Mouse (Mus musculus) mouse trophoblast stem cell (cell line): Measurements from ENCODE around the gene Gm45753.
"Not testable (repeated sequence)": the region's sequence is repeated elsewhere in the genome, so short reads cannot be mapped to it uniquely, and the experiment has no call there.

Experiments used
- in situ Hi-C, 2 experiments: fragments of 300-500 bp; cut with MseI, MboI; formaldehyde crosslinking; loops; 2 replicates in 1 of 2; 3 replicates in 1 of 2; pipeline ENCODE4 v1.15.1; 2025

Gm45753 gene

GRCm38 (mm10) chr8:45308366-45308765 lies at the start of gene Gm45753:
Gene Gm45753, minus strand, starts transcription at chr8:45308466.
- in situ Hi-C loops, result no loop called here

DNA sequence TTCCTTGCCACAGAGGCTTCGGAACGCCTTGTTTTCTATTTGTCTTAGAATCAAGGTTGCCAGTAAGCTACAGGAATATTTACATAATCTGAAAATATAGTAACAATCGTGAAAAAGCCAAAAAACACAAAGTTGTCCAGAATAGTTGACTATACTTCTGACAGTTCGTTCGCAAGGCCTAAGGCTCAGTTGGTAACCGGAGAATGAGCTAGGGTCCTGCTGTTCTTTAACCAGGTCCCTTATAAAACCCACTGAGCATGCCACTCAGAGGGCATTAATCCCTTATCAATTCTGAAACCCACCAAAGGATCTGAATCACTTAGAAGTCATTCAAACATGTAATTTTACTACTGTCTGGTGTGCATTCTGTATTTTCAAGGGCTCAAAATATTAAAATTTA lies 47.5 kb upstream of the Gm45753 start:
- in situ Hi-C loops, result no loop called here

GRCm38 (mm10) chr8:45345031-45345430 lies 36.8 kb upstream of the Gm45753 start:
- in situ Hi-C loops, result no loop called here

DNA sequence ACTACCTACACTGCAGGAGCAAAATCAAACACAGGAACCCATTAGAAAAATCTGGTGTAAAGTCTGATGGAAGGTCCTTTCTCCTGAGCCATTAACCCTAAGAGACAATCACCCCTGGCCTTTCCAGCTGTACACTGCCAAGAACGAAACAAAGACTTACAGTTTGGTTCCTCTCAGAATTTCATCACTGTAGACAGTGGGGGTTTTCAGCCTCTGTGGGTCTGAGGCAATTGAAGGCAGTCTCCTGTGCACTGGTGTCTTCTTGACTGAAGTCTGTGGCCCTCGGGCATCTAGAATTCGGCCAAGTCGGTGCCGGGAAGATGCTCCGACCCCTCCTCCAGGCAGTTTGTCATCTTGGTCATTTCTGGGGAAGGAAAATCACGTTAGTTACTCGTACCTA lies 36.0 kb upstream of the Gm45753 start:
- in situ Hi-C loops, result no loop called here

- in situ Hi-C loops, result no loop called here
These were observed 33.7 kb upstream of the Gm45753 start for GRCm38 (mm10) chr8:45341630-45342628.

GRCm38 (mm10) chr8:45333493-45333892 lies 25.2 kb upstream of the Gm45753 start:
- in situ Hi-C loops, result no loop called here

GRCm38 (mm10) chr8:45332685-45333409 lies 24.6 kb upstream of the Gm45753 start, which contains the start of gene Cyp4v3:
Gene Cyp4v3, minus strand, starts transcription at chr8:45333216.
- in situ Hi-C loops, result no loop called here

- in situ Hi-C loops, result no loop called here
These were observed 22.6 kb upstream of the Gm45753 start for GRCm38 (mm10) chr8:45330856-45331255.

DNA sequence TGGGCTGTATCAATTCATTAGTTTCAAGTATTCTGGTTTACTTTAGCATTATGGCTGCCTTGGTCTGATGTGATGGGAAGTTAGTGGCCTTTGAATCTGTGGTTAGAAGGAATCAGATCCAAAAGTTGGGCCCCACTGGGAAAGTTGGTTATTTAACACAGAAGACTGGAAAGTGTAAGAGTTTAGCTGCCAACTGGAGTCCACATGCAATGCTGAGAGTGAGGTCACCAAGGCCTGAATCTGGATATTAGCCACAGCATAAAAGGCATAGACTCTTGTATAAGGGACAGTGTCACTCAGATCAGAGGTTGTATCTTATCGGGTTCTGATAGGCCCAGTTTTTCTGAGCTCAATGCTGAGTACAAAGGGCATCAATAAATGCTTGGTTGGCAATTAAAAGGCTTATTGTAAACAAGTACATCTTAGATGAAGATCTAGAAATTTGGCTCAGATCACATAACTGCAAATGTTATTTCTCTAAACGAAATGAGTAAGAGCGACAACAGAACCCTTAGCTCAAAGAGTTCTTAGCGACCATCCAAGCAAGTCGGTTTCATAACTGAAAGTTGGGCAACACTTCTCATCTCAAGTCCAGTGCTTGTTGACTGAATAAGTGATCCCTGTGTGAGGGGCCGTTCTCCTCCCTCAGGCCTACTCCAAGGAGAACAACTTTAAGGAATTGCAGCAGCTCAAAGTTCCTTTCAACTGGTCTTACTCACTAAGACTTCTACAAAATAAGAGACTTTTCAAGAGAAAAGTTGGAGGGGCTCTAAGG lies 21.1 kb upstream of the Gm45753 start:
- in situ Hi-C loops, result no loop called here

DNA sequence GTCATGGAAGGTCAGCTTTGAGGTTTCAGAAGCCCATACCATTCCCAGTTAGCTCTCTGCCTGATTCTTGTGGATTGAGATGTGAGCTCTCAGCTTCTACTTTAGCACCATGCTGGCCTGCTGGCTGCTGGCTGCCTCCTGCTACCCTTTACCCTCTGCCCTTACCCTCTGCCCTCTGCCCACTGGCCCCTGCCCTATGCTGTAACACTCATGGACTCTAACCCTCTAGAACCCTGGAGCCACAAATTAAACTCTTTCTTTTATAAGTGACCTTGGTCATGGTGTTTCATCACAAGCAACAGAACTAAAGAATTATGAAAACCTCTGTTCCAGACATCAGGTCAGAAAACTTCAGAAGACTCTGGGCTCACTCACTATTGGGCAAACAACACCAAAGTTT lies 18.8 kb upstream of the Gm45753 start:
- in situ Hi-C loops, result not testable (repeated sequence)

- in situ Hi-C loops, result no loop called here
These were observed 15.9 kb upstream of the Gm45753 start for GRCm38 (mm10) chr8:45324151-45324550.

DNA sequence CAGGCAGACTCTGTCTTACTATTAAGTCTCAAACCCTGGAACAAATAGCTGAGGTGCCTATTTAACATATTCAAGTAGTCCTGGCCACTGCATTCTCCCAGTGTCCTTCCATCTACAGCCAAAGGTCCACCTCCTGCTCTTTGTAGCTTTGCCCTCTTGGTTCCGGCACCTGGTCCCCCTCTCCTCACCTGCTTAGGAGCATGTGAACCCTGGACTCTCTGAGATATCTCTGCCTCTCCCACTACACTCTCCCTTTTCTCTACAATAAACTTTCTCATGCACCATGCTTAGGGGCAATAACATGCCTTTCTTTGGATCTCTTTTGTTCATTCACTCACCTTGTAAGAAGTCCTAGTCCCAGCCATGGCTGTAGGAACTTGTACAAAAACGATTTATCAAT lies 13.1 kb upstream of the Gm45753 start:
- in situ Hi-C loops, result no loop called here

DNA sequence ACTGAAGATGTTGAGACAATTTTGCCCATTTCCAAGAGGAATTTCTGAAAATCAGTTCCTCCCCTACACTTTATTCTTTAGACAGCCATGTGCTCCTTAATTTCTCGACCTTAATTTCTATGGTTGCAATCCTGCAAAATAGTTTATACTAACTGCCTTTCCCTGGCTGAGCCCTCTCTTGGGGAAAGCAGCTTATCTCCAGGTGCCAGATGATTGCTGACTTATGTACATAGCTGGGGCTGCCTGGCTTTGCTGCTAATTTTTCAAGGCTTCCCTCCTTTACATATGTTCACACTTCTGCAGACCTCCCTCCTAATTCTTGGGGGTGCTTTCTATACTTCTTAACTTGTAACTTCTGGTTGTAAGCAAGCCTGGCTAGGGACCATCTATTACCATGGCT lies 12.7 kb upstream of the Gm45753 start:
- in situ Hi-C loops, result no loop called here

DNA sequence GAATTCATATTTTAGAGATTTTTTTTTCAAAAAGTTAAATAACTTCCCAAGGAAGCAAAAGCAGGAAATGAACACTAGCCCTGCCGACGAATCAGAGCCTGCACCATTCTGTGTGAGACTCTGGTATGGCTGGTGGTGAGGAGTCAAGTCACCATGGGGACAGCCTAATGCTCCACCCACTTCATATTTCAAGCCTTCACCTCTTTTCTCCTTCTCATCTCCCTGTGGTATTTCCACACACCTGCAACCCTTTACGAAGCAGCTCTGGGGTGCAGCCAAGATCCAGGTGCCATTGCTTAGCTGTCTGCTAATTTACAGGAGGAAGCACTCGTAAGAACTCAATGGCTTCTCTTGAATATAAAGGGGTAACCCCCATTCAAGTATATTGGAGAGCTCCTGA lies 2.7 kb upstream of the Gm45753 start:
- in situ Hi-C loops, result no loop called here

DNA sequence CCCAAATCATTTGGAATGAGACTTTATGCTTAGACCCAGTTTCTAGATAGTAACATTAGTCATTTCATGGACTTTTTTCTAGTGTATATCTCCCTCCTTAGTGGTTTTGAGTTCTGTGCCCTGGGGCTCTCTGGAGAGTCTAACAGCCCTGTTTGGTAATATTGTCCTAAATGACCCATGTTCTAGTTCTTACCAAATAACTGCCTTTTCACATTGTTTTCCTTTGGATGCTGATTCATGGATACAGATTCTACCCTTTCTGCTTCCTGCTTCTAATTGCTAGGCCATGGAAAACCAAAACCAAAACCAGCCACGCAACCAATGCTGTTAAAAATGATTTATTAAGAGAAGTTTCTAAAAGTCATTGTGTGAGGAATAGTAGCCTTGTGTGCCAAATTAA lies 2.8 kb downstream of the Gm45753 start:
- in situ Hi-C loops, result no loop called here

DNA sequence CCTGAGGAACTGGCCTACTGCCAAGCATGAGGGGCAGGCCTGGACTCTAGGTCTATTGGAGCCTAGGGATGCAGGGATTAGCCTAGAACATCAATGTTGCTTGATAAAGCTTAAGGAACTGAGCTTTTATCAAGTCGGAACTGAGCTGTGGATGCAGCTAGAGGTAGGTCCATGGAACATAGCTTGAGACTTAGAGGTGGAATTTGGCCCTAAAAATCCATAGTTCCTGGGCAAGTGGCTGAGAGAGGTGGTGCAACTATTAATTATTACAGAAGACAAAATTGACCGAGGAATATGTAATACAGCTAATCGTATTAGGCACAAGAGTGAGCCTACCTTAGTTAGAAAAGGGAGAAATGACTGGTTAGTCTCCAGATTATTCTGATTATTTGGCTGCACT lies 3.9 kb downstream of the Gm45753 start:
- in situ Hi-C loops, result no loop called here

DNA sequence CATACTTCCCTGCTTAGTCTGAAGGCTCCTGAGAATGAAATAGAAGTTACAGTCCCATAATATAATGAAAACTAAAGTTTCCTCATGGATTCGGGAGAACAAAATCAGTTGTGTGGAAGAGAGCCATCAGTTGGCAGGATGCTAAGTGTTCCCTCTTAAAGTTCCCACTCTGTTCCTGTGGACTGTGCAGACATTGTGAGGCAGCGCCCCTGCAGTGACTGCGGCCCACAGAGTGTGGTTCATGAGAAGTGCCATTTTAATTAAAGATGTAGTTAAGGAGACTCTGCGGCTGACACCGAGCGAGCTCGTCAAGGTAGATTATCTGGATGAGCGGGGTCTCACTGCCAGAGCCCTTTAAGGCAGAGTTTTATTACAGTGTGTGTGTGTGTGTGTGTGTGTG lies 5.9 kb downstream of the Gm45753 start:
- in situ Hi-C loops, result no loop called here

GRCm38 (mm10) chr8:45295276-45295675 lies 13.0 kb downstream of the Gm45753 start:
- in situ Hi-C loops, result no loop called here

- in situ Hi-C loops, result no loop called here
These were observed 13.6 kb downstream of the Gm45753 start, which contains the start of gene Klkb1 for GRCm38 (mm10) chr8:45294687-45295086. Gene Klkb1, minus strand, starts transcription at chr8:45294859.

DNA sequence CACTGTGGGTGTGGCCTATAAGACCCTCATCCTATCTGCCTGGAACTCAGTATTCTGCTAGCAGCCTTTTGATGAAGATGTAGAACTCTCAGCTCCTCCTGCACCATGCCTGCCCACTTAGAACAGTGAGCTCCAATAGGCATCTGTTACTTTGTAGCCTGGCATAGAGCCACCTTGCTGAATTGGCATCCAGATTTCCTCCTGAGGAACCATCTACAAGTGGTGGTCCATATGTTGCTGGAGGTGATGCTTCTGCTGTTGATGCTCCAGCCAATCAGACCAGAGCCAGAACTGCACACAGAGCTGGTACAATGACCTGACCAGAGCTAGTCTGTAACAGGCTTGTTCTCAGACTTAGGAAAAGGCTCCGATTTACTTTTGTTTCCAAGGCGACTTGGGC lies 16.5 kb downstream of the Gm45753 start:
- in situ Hi-C loops, result no loop called here

GRCm38 (mm10) chr8:45281630-45282029 lies 26.6 kb downstream of the Gm45753 start:
- in situ Hi-C loops, result no loop called here

- in situ Hi-C loops, result no loop called here
These were observed 30.8 kb downstream of the Gm45753 start for GRCm38 (mm10) chr8:45277453-45277852.
